Mouse (Mus musculus) spleen, adult 2 months (tissue): ENCODE results near the gene Afdn. TPM values are rescaled to one million over a fixed set of nuclear protein-coding genes. Genes with fewer than 3 reads are reported as not detected.

Source experiments
- DNase-seq, 2 experiments: peaks; one replicate each; pipeline versions ENCODE4 v3.0.0 to v3.0.0-alpha.2; 2012 to 2021; ENCODE audit warnings: low spot score in 2 of 2, low read depth in 1 of 2
- H3K27ac ChIP-seq: fragments of 200-500 bp; 2 replicates; pipeline ENCODE4 v1.5.1; 2012; ENCODE audit warnings: low read length, inconsistent platforms; ENCODE audit not compliant: insufficient read depth
- H3K27me3 ChIP-seq: fragments of 200-500 bp; 2 replicates; pipeline ENCODE4 v1.6.1; 2012; ENCODE audit warnings: mild to moderate bottlenecking, moderate library complexity, low read length, inconsistent platforms; ENCODE audit not compliant: control insufficient read depth, insufficient read depth
- H3K36me3 ChIP-seq: fragments of 200-500 bp; 2 replicates; pipeline ENCODE4 v1.6.1; 2012; ENCODE audit warnings: mild to moderate bottlenecking, low read length, inconsistent platforms; ENCODE audit not compliant: control insufficient read depth, insufficient read depth
- H3K4me1 ChIP-seq: fragments of 200-500 bp; 2 replicates; pipeline ENCODE4 v1.6.1; 2011; ENCODE audit warnings: inconsistent platforms; ENCODE audit not compliant: control insufficient read depth, insufficient read depth, insufficient read length
- H3K4me3 ChIP-seq: fragments of 200-500 bp; 2 replicates; pipeline ENCODE4 v1.5.1; 2011; ENCODE audit warnings: mild to moderate bottlenecking, inconsistent platforms; ENCODE audit not compliant: insufficient read depth, insufficient read length; ENCODE audit errors: extremely low read depth
- CTCF ChIP-seq: fragments of 200-500 bp; IDR thresholded peaks from 2 replicates; pipeline ENCODE4 v1.5.1; 2011; ENCODE audit warnings: mild to moderate bottlenecking, inconsistent platforms; ENCODE audit not compliant: insufficient read depth, insufficient read length, insufficient replicate concordance; ENCODE audit errors: extremely low read depth
- POLR2A ChIP-seq: fragments of 200-500 bp; IDR thresholded peaks from 2 replicates; pipeline ENCODE4 v1.6.1; 2011; ENCODE audit warnings: low read depth, low read length, inconsistent platforms
- WGBS: fragments of 180-500 bp; shearing (Covaris S2); methylation state at CpG from one replicate; pipeline ENCODE4 v1.1.7; 2018; 5-methylcytosine and 5-hydroxymethylcytosine counted together
- polyA plus RNA-seq: library from polyadenylated mRNA; depleted of rRNA; stranded (reverse); fragments of >200 nt; gene quantifications from 2 replicates; pipeline ENCODE4 v1.2.3, GENCODE M21; 2012

The Afdn gene
- polyA plus RNA-seq, 1 experiment, result 6.3 TPM

GRCm38 (mm10) chr17:13742941-13743708 lies 17.2 kb upstream of the Afdn start:
- WGBS, result 88% methylated on average over 7 of the region's 7 CpGs
- H3K27me3 ChIP-seq, result no peaks in the 10 kb centered on the region

GRCm38 (mm10) chr17:13743709-13744079 lies 16.6 kb upstream of the Afdn start:
- no peaks in the 10 kb centered on the region; the same call in 1 of the 2 replicates for H3K4me1 ChIP-seq
- H3K27me3 ChIP-seq, result no peaks in the 10 kb centered on the region
- H3K36me3 ChIP-seq, result no peaks in the 10 kb centered on the region
- no peak for DNase-seq
- no peak overlapping the region for H3K4me3 ChIP-seq
- H3K27ac ChIP-seq, result no peak overlapping the region
- TF ChIP-seq CTCF (no peak), POLR2A (no peak)
- WGBS, result 79% methylated on average over 5 of the region's 5 CpGs

More at GRCm38 (mm10) chr17:13742941-13743708, 17.2 kb upstream of the Afdn start:
- H3K4me3 ChIP-seq, result no peak overlapping the region
- no peaks in the 10 kb centered on the region for H3K36me3 ChIP-seq
- no peak for DNase-seq
- TF ChIP-seq CTCF (no peak), POLR2A (no peak)
- H3K4me1 ChIP-seq, result no peaks in the 10 kb centered on the region; the same call in 1 of the 2 replicates
- H3K27ac ChIP-seq, result no peak overlapping the region

GRCm38 (mm10) chr17:13744219-13744618 lies 16.1 kb upstream of the Afdn start:
- 86% methylated on average over 6 of the region's 6 CpGs for WGBS
- no peak for DNase-seq
- no peaks in the 10 kb centered on the region; the same call in 1 of the 2 replicates for H3K4me1 ChIP-seq

GRCm38 (mm10) chr17:13744824-13745223 lies 15.5 kb upstream of the Afdn start:
- no peak for DNase-seq
- Histone ChIP-seq H3K27ac (no peak overlapping the region), H3K4me3 (no peak overlapping the region), H3K27me3 (no peaks in the 10 kb centered on the region), H3K4me1 (no peaks in the 10 kb centered on the region; the same call in 1 of the 2 replicates), H3K36me3 (no peaks in the 10 kb centered on the region)
- TF ChIP-seq CTCF (no peak), POLR2A (no peak)
- WGBS, result 61% methylated on average over 4 of the region's 4 CpGs

More at GRCm38 (mm10) chr17:13744219-13744618, 16.1 kb upstream of the Afdn start:
- Histone ChIP-seq H3K4me3 (no peak overlapping the region), H3K27me3 (no peaks in the 10 kb centered on the region), H3K36me3 (no peaks in the 10 kb centered on the region), H3K27ac (no peak overlapping the region)
- no peak for TF ChIP-seq CTCF
- no peak for TF ChIP-seq POLR2A

GRCm38 (mm10) chr17:13745373-13745772 lies 15.0 kb upstream of the Afdn start:
- no peak for DNase-seq
- no peaks in the 10 kb centered on the region; the same call in 1 of the 2 replicates for H3K4me1 ChIP-seq
- H3K4me3 ChIP-seq, result no peak overlapping the region
- TF ChIP-seq POLR2A (no peak), CTCF (no peak)
- WGBS, result 42% methylated on average over 2 of the region's 2 CpGs
- no peak overlapping the region for H3K27ac ChIP-seq
- H3K36me3 ChIP-seq, result no peaks in the 10 kb centered on the region
- no peaks in the 10 kb centered on the region for H3K27me3 ChIP-seq

- H3K4me3 ChIP-seq, result no peak overlapping the region
- 0% methylated on average over 6 of the region's 6 CpGs for WGBS
- no peaks in the 10 kb centered on the region for H3K27me3 ChIP-seq
These were observed 14.0 kb upstream of the Afdn start for GRCm38 (mm10) chr17:13746330-13746729.

GRCm38 (mm10) chr17:13747681-13748080 lies 12.7 kb upstream of the Afdn start:
- 88% methylated on average over 9 of the region's 9 CpGs for WGBS
- Histone ChIP-seq H3K36me3 (no peaks in the 10 kb centered on the region), H3K4me1 (no peaks in the 10 kb centered on the region; the same call in 1 of the 2 replicates), H3K27ac (no peak overlapping the region), H3K27me3 (no peaks in the 10 kb centered on the region), H3K4me3 (no peak overlapping the region)
- no peak for TF ChIP-seq POLR2A
- TF ChIP-seq CTCF, result no peak
- DNase-seq, result no peak

More at GRCm38 (mm10) chr17:13746330-13746729, 14.0 kb upstream of the Afdn start:
- TF ChIP-seq POLR2A (no peak), CTCF (no peak)
- H3K4me1 ChIP-seq, result no peaks in the 10 kb centered on the region; the same call in 1 of the 2 replicates
- DNase-seq, result no peak
- no peak overlapping the region for H3K27ac ChIP-seq
- no peaks in the 10 kb centered on the region for H3K36me3 ChIP-seq
